Mouse (Mus musculus) erythroblast, adult 5-6 weeks (primary cell): ENCODE data around the gene Slc37a3. TPM values are rescaled to one million over a fixed set of nuclear protein-coding genes. Genes with fewer than 3 reads are reported as not detected.

Experiments used
- ATAC-seq: replicated peaks from 2 replicates; pipeline ENCODE4 v1.8.0; 2016; ENCODE audit warnings: moderate number of reproducible peaks, mild to moderate bottlenecking, moderate TSS enrichment, inconsistent platforms; ENCODE audit not compliant: poor library complexity, low FRiP score, severe bottlenecking
- total RNA-seq, 2 experiments: library from RNA; stranded (forward) in 1 of 2; stranded (reverse) in 1 of 2; fragments of 150-400 nt in 1 of 2; fragments of 200-764, 138-1000 nt in 1 of 2; gene quantifications; 2 replicates each; pipeline versions ENCODE4 v1.2.3 to v1.2.4; 2015 to 2017; ENCODE audit warnings: low replicate concordance in 2 of 2

Slc37a3 gene
- total RNA-seq, 2 experiments from 2014 or later = 3.1 to 9.2 TPM

DNA sequence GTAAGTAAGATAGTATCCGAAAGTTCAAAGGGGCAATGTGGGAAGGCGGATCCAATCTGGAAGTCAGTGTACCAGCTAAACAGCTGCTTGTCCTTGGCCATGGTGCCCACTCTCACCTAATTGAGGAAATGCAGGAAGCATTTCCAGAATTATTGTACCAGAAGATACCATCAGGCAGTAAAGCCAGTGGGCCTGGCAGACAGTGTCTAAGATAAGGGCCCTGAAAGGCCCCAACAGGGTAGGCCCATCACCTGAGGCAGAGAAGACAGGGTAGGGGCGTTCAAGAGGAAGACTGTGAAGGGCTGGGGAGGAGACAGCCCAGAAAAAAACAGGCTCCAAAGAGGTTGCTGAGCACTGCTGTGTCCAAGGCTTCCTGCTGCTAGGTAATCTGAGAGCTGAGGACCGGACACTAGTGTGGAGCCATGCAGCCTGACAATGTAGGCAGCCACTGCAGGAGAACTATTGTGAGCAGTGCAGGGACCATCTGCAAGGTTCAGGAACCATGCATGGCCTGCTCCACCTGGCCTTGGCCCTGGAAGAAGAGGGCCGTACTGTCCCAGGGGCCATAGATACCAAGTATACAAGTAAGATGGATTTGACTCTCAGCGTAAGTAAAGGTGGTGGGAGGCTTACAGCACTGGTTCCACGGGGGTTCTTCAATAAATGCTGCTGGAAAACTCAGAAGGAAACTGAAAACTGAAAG lies 45.3 kb downstream of the Slc37a3 start:
- ATAC-seq = no peak

- no peak for ATAC-seq
Observed at GRCm38 (mm10) chr6:39330981-39331380, 46.5 kb downstream of the Slc37a3 start.

- no peak for ATAC-seq
Observed at GRCm38 (mm10) chr6:39320286-39320685, 57.2 kb downstream of the Slc37a3 start.

DNA sequence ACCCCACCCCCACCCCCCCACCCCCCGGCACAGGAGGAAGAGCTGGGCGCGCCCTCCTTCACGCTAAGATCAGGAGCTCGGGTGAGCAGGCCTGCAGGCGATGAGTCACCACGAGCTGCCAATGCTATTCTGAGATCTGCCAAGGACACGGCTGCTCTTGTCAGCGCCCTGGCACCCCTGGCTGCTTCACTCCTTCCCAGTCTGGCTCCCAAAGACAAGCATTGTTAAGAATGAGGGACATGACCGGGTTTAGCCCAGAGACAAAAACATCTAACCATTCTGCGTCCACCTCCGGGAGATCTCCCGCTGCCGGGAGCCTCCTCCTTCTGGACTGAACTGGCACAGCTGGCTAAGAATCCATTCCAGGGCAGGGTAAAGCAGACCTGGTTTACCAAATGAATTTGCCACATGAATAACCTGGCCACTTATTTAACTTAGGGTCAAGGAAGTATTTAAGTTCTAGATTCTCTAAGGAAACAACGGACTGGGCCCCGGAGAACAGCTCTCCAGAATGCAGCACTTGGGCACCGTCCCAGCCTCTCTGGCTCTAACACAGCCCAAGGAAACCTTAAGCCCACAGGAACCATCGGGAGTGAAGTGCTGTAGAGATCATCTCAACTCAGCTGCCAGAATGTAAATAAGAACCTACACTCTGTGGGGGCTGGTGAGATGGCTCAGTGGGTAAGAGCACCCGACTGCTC lies 58.3 kb downstream of the Slc37a3 start:
- ATAC-seq = no peak

- no peak for ATAC-seq
Observed at GRCm38 (mm10) chr6:39318631-39319010, 58.9 kb downstream of the Slc37a3 start.

GRCm38 (mm10) chr6:39317854-39318630 lies 59.4 kb downstream of the Slc37a3 start:
- ATAC-seq = no peak

- no peak for ATAC-seq
Observed at GRCm38 (mm10) chr6:39316089-39316488, 61.4 kb downstream of the Slc37a3 start.

- no peak for ATAC-seq
Observed at GRCm38 (mm10) chr6:39314461-39314860, 63.0 kb downstream of the Slc37a3 start.

DNA sequence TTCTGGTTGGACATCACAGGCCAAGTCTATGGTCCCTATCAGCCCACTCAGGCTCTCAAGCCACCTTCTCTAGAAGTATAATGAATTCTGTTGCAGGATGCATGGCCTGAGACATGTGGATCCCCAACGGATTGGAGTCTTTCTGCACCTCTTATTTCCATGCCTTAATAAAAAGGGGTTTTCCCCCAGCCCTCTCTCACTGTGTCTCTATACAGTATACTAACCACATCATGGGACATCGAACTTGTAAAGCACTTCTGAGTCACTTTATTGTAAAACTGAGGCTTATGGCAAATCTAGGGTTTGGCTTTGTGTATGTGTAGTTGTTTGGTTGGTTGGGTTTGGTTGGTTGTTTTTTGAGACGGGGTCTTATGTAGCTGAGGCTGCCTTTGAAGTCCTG lies 65.7 kb downstream of the Slc37a3 start:
- no peak for ATAC-seq

GRCm38 (mm10) chr6:39304371-39304874 lies 73.1 kb downstream of the Slc37a3 start:
- no peak for ATAC-seq

DNA sequence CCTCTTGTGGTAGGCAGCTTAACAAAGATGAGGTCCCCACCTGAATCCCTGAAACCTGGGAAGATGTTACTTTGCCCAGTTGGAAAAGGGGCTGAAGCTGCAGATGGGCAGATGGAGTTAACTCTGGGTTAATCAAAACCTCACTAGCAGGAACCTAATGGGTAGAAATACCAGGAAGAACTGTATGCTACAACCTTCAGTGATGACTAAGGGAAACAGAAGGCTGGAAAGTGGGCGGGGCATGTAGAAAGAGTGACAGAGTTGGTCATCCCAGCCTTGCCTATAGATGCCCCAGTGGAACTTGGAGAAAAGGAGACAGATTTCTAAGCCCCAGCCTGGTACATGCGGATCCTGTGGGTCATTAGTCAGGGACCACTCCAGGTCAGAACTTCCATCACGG lies 76.0 kb downstream of the Slc37a3 start:
- ATAC-seq = peak; percentile 80

GRCm38 (mm10) chr6:39297079-39297478 lies 80.4 kb downstream of the Slc37a3 start:
- ATAC-seq = no peak

GRCm38 (mm10) chr6:39296474-39296873 lies 81.0 kb downstream of the Slc37a3 start:
- no peak for ATAC-seq

GRCm38 (mm10) chr6:39295727-39296411 lies 81.6 kb downstream of the Slc37a3 start:
- no peak for ATAC-seq

- ATAC-seq = no peak
Observed at GRCm38 (mm10) chr6:39289721-39290120, 87.8 kb downstream of the Slc37a3 start.

DNA sequence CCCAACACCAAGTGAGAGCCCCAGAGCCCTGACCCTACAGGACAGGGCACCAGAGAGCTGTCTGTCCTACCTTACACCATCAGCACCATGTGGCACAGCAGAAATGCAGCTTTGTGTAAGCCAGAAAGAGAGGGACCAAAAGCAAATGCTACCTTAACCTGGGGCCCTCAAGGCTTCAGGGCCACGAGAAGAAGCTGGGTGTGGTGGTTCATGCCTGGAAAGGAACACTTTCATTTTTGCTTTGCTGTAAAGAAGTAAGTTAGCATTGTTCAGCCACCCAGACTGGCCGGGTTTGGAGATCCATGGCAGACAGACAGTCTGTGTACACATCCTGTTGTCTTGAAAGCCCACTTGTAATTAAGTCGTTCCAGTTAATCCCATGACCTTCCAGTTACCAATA lies 89.7 kb downstream of the Slc37a3 start:
- ATAC-seq = no peak

- ATAC-seq = no peak
Observed at GRCm38 (mm10) chr6:39286732-39287083, 90.8 kb downstream of the Slc37a3 start.

GRCm38 (mm10) chr6:39286053-39286731 lies 91.3 kb downstream of the Slc37a3 start:
- no peak for ATAC-seq

DNA sequence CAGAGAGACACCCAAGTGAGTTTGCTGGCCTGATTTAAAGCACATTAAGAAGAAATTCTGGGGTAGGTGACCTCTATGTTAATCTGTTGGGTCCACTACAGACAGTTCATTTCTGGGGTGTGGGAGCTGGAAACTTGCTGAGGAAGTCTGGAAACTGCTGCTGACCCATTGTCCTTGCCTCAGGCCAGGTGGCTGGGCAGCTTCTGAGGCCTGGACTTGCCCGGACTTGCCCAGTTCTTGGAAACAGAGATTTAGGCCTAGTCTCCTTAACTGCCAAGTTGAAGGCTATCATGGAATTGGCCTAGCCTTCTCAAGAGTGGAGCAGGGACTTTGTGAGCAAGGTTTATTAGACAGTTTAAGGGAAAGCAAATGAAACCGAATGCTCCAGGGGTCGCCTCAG lies 92.6 kb downstream of the Slc37a3 start:
- no peak for ATAC-seq
